Mouse (Mus musculus) olfactory bulb, adult 2 months (tissue): ENCODE data around the gene Acadsb.

Experiments used
- CTCF ChIP-seq: fragments of 200-500 bp; IDR thresholded peaks from 2 replicates; pipeline ENCODE4 v1.5.1; 2012; ENCODE audit warnings: low read depth, mild to moderate bottlenecking, low read length, moderate library complexity; ENCODE audit not compliant: insufficient read depth
- POLR2A ChIP-seq: fragments of 200-500 bp; IDR thresholded peaks from 2 replicates; pipeline ENCODE4 v1.6.1; 2012; ENCODE audit warnings: mild to moderate bottlenecking, low read depth, low read length, moderate library complexity; ENCODE audit not compliant: insufficient read depth

DNA sequence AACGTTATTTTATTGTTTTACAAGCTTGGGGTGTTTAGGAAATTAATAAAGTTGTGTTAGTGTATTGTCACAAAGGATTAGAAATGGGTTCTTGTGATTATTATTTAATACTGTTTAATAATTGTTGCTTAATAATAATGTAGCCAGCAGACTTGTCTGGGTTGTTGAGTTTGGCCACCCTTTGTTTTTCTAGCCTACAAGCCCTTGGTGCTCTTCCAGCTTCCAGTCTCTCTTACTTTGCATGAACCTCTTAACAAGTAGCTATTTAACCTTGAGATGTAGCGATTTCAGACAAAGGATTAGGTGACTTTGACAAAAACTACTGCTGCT is 1.5 kb downstream of the Acadsb start:
- TF ChIP-seq POLR2A: no peak
- TF ChIP-seq CTCF: no peak
